Mouse (Mus musculus) limb, embryonic 10.5 days (tissue): ENCODE measurements around the gene Atg2a. TPM values are rescaled to one million over a fixed set of nuclear protein-coding genes. Genes with fewer than 3 reads are reported as not detected.
A peak's percentile ranks its signal among the peaks of the same experiment; 100 is the strongest.

Experiments used
- DNase-seq: peaks from one replicate; pipeline ENCODE4 v3.0.0-alpha.2; 2017; ENCODE audit warnings: low spot score
- H3K27ac ChIP-seq: fragments of 300-500 bp; sonication (generic); 2 replicates; pipeline ENCODE4 v1.5.1; 2016; ENCODE audit warnings: mild to moderate bottlenecking
- H3K27me3 ChIP-seq: fragments of 300-500 bp; sonication (generic); 2 replicates; pipeline ENCODE4 v1.6.1; 2016; ENCODE audit warnings: low read depth, mild to moderate bottlenecking; ENCODE audit not compliant: poor library complexity, severe bottlenecking
- H3K36me3 ChIP-seq: fragments of 300-500 bp; sonication (generic); 2 replicates; pipeline ENCODE4 v1.6.1; 2016; ENCODE audit warnings: mild to moderate bottlenecking, moderate library complexity
- H3K4me1 ChIP-seq: fragments of 300-500 bp; sonication (generic); 2 replicates; pipeline ENCODE4 v1.6.1; 2016
- H3K4me3 ChIP-seq: fragments of 300-500 bp; sonication (generic); 2 replicates; pipeline ENCODE4 v1.5.1; 2016; ENCODE audit warnings: mild to moderate bottlenecking, moderate library complexity
- H3K9me3 ChIP-seq: fragments of 300-500 bp; sonication (generic); replicated peaks from 2 replicates; pipeline ENCODE4 v1.6.1; 2016; ENCODE audit warnings: mild to moderate bottlenecking
- WGBS: fragments of 180-500 bp; shearing (Covaris S2); methylation state at CpG from one replicate; pipeline ENCODE4 v1.1.7; 2016; 5-methylcytosine and 5-hydroxymethylcytosine counted together
- polyA plus RNA-seq: library from polyadenylated mRNA; unstranded; fragments of >200 nt; fragmentation: Nextera tagmentation; extraction: Ambion mirVana; gene quantifications from 2 replicates; pipeline ENCODE4 v1.2.1, GENCODE M21; 2016

Gene Atg2a
- polyA plus RNA-seq, 1 experiment from 2014 or later: 13.0 TPM

- Histone ChIP-seq H3K4me1 (0 out of 2 replicates have a peak, but pooled peaks cover 4% of the 10 kb centered on the region), H3K36me3 (peaks cover 95% of the 10 kb centered on the region), H3K9me3 (no peaks in the 10 kb centered on the region), H3K4me3 (no peak overlapping the region), H3K27ac (no peak overlapping the region), H3K27me3 (no peaks in the 10 kb centered on the region)
- 95% methylated on average over 17 of the region's 17 CpGs for WGBS
- DNase-seq: no peak
Measured at GRCm38 (mm10) chr19:6294301-6294700, 52.8 kb downstream of the Atg2a start.

GRCm38 (mm10) chr19:6296551-6297210 lies 55.2 kb downstream of the Atg2a start:
- H3K27ac ChIP-seq: no peak overlapping the region
- no peak for DNase-seq
- H3K9me3 ChIP-seq: no peaks in the 10 kb centered on the region
- H3K4me1 ChIP-seq: no peaks in the 10 kb centered on the region
- WGBS: 89% methylated on average over 5 of the region's 5 CpGs
- H3K4me3 ChIP-seq: no peak overlapping the region
- H3K36me3 ChIP-seq: peaks cover 96% of the 10 kb centered on the region
- no peaks in the 10 kb centered on the region for H3K27me3 ChIP-seq

- Histone ChIP-seq H3K27ac (no peak overlapping the region), H3K9me3 (no peaks in the 10 kb centered on the region), H3K4me3 (no peak overlapping the region), H3K27me3 (no peaks in the 10 kb centered on the region), H3K4me1 (peaks cover 3% of the 10 kb centered on the region), H3K36me3 (peaks cover 86% of the 10 kb centered on the region)
- 94% methylated on average over 9 of the region's 9 CpGs for WGBS
- no peak for DNase-seq
Measured at GRCm38 (mm10) chr19:6297641-6298040, 56.2 kb downstream of the Atg2a start.

GRCm38 (mm10) chr19:6299003-6299402 lies 57.5 kb downstream of the Atg2a start:
- no peak overlapping the region for H3K4me3 ChIP-seq
- H3K27me3 ChIP-seq: no peaks in the 10 kb centered on the region
- H3K36me3 ChIP-seq: peaks cover 74% of the 10 kb centered on the region
- DNase-seq: no peak
- H3K9me3 ChIP-seq: no peaks in the 10 kb centered on the region
- no peak overlapping the region for H3K27ac ChIP-seq
- WGBS: 80% methylated on average over 4 of the region's 4 CpGs
- H3K4me1 ChIP-seq: peaks cover 5% of the 10 kb centered on the region

GRCm38 (mm10) chr19:6299450-6300267 lies 58.2 kb downstream of the Atg2a start:
- Histone ChIP-seq H3K36me3 (peaks cover 68% of the 10 kb centered on the region), H3K27ac (peak overlapping the region; percentile 3; the same call in 1 of the 2 replicates), H3K27me3 (no peaks in the 10 kb centered on the region), H3K9me3 (no peaks in the 10 kb centered on the region), H3K4me3 (no peak overlapping the region), H3K4me1 (peaks cover 5% of the 10 kb centered on the region)
- 89% methylated on average over 7 of the region's 7 CpGs for WGBS
- no peak for DNase-seq

- Histone ChIP-seq H3K4me1 (peaks cover 5% of the 10 kb centered on the region), H3K4me3 (no peak overlapping the region), H3K9me3 (no peaks in the 10 kb centered on the region), H3K36me3 (peaks cover 60% of the 10 kb centered on the region), H3K27ac (0 out of 2 replicates have a peak overlapping the region, but pooled peaks have one; percentile 3), H3K27me3 (no peaks in the 10 kb centered on the region)
- 73% methylated on average over 7 of the region's 7 CpGs for WGBS
- no peak for DNase-seq
Measured at GRCm38 (mm10) chr19:6300402-6300841, 59.0 kb downstream of the Atg2a start.

GRCm38 (mm10) chr19:6302114-6302513 lies 60.6 kb downstream of the Atg2a start:
- H3K4me1 ChIP-seq: peaks cover 15% of the 10 kb centered on the region
- 0 out of 2 replicates have a peak overlapping the region, but pooled peaks have one; percentile 1 for H3K27ac ChIP-seq
- no peaks in the 10 kb centered on the region for H3K9me3 ChIP-seq
- no peaks in the 10 kb centered on the region for H3K27me3 ChIP-seq
- no peak overlapping the region for H3K4me3 ChIP-seq
- WGBS: 94% methylated on average over 5 of the region's 5 CpGs
- no peak for DNase-seq
- peaks cover 43% of the 10 kb centered on the region for H3K36me3 ChIP-seq

- H3K4me1 ChIP-seq: peaks cover 17% of the 10 kb centered on the region
- H3K27ac ChIP-seq: 0 out of 2 replicates have a peak overlapping the region, but pooled peaks have one; percentile 1
- peaks cover 39% of the 10 kb centered on the region for H3K36me3 ChIP-seq
- WGBS: 45% methylated on average over 4 of the region's 4 CpGs
- DNase-seq: no peak
- H3K27me3 ChIP-seq: no peaks in the 10 kb centered on the region; the same call in 1 of the 2 replicates
- no peaks in the 10 kb centered on the region for H3K9me3 ChIP-seq
- H3K4me3 ChIP-seq: no peak overlapping the region
Measured at GRCm38 (mm10) chr19:6302522-6302921, 61.1 kb downstream of the Atg2a start.

GRCm38 (mm10) chr19:6303831-6304230 lies 62.4 kb downstream of the Atg2a start:
- 81% methylated on average over 6 of the region's 6 CpGs for WGBS
- H3K9me3 ChIP-seq: no peaks in the 10 kb centered on the region
- 0 out of 2 replicates have a peak overlapping the region, but pooled peaks have one; percentile 7 for H3K27ac ChIP-seq
- H3K4me3 ChIP-seq: no peak overlapping the region
- H3K4me1 ChIP-seq: peaks cover 30% of the 10 kb centered on the region
- peaks cover 26% of the 10 kb centered on the region for H3K36me3 ChIP-seq
- H3K27me3 ChIP-seq: no peaks in the 10 kb centered on the region; the same call in 1 of the 2 replicates
- no peak for DNase-seq

- Histone ChIP-seq H3K4me1 (peaks cover 31% of the 10 kb centered on the region), H3K27ac (peak overlapping the region; percentile 51; the same call in 1 of the 2 replicates)
Measured at GRCm38 (mm10) chr19:6304787-6305516, 63.5 kb downstream of the Atg2a start.

GRCm38 (mm10) chr19:6305517-6306115 lies 64.1 kb downstream of the Atg2a start:
- 62% methylated on average over 8 of the region's 8 CpGs for WGBS
- peak overlapping the region; percentile 86 for H3K27ac ChIP-seq
- DNase-seq: no peak
- H3K9me3 ChIP-seq: no peaks in the 10 kb centered on the region
- peaks cover 12% of the 10 kb centered on the region for H3K36me3 ChIP-seq
- no peaks in the 10 kb centered on the region; the same call in 1 of the 2 replicates for H3K27me3 ChIP-seq
- H3K4me1 ChIP-seq: peaks cover 31% of the 10 kb centered on the region
- H3K4me3 ChIP-seq: peak overlapping the region; percentile 80

More at GRCm38 (mm10) chr19:6304787-6305516, 63.5 kb downstream of the Atg2a start:
- Histone ChIP-seq H3K4me3 (no peak overlapping the region), H3K27me3 (no peaks in the 10 kb centered on the region; the same call in 1 of the 2 replicates), H3K9me3 (no peaks in the 10 kb centered on the region), H3K36me3 (peaks cover 15% of the 10 kb centered on the region)
- 28% methylated on average over 5 of the region's 5 CpGs for WGBS
- DNase-seq: peak; percentile 92

GRCm38 (mm10) chr19:6306137-6306551 lies 64.7 kb downstream of the Atg2a start, which contains the start of gene Cdc42bpg:
Gene Cdc42bpg (plus strand): TSS chr19:6306456.
- H3K4me3 ChIP-seq: peak within 1 kb of the TSS; percentile 80
- peak; percentile 90 for DNase-seq
- WGBS: under 1% methylated on average over 38 of the region's 38 CpGs
- H3K4me1 ChIP-seq: peaks cover 31% of the 10 kb centered on the region
- H3K27ac ChIP-seq: peak within 1 kb of the TSS; percentile 86
- H3K36me3 ChIP-seq: peaks cover 14% of the 10 kb centered on the region
- no peaks in the 10 kb centered on the region; the same call in 1 of the 2 replicates for H3K27me3 ChIP-seq
- no peaks in the 10 kb centered on the region for H3K9me3 ChIP-seq
